9 mouse cellular contexts compared by ENCODE assay signal in the genomic region with DNA sequence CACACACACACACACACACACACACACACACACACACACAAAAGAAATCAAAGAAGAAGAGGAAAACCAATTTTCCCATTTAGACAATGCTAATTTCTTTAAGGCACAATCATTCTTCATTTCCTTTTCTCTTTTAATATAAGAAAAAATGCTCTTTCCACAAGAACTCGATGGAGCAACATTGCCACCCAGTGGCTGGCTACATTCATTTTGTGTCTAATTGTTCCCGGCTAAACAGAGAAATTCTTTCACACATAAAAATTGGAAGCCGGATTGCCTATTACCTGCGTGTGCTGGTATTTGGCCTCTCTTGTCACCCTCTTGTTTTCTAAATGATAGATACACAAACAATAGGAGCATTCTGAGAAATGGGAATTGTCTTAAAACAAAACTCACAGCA.
DNase-seq lines count a peak whose midpoint lies in the region; ATAC-seq and TF ChIP-seq lines count a peak whose summit lies in the region.
"Had no signal": no experiment of that assay in that cellular context is flagged by ENCODE, and none has a peak within 500 bp of the region (broad histone marks: within the 10 kb centered on the region; RNA-seq: fewer than 3 reads in every experiment).

No protein-coding gene starts in this region.

- intact Hi-C loops in heart, postnatal 14 days (cut with DNase I): loop anchor here (5.0 kb wide), 1 partner anchor 562 kb away; no protein-coding TSS in a partner anchor

- no peak for TF ChIP-seq EP300 in lung, postnatal 0 days (IDR thresholded peaks at IDR 0.05)

- H3K4me1 ChIP-seq in lung, postnatal 0 days (ENCODE audit: insufficient read depth, low read depth, low read length): no peaks in the 10 kb centered on the region
- H3K4me1 ChIP-seq: limb, embryonic 15.5 days had no signal

- H3K27ac ChIP-seq in lung, postnatal 0 days (ENCODE audit: low read length): no peak overlapping the region
- H3K27ac ChIP-seq: limb, embryonic 15.5 days had no signal

- no peak overlapping the region for H3K4me3 ChIP-seq in lung, postnatal 0 days (ENCODE audit: low read depth, low read length)
- H3K4me3 ChIP-seq: limb, embryonic 15.5 days had no signal

- no peaks in the 10 kb centered on the region for H3K27me3 ChIP-seq in lung, postnatal 0 days (replicated peaks; ENCODE audit: insufficient read depth, low read length)
- H3K27me3 ChIP-seq: limb, embryonic 15.5 days had no signal

- 7% methylated on average over 4 of the region's 4 CpGs for WGBS in large intestine, adult 2 months
- WGBS in lung, postnatal 0 days: 12% methylated on average over 4 of the region's 4 CpGs

- H3K4me2 ChIP-seq in lung, postnatal 0 days (replicated peaks; ENCODE audit: low read depth, low read length): no peak overlapping the region
- H3K4me2 ChIP-seq: limb, embryonic 15.5 days had no signal

- ATAC-seq in lung, postnatal 0 days: no peak

- peak; percentile 64 for TF ChIP-seq CTCF in lung, postnatal 0 days (IDR thresholded peaks at IDR 0.05)

- no peaks in the 10 kb centered on the region for H3K36me3 ChIP-seq in lung, postnatal 0 days (ENCODE audit: insufficient read depth, low read length)
- H3K36me3 ChIP-seq: limb, embryonic 15.5 days had no signal

- H3K9ac ChIP-seq in lung, postnatal 0 days (replicated peaks; ENCODE audit: low read depth): no peak overlapping the region
- H3K9ac ChIP-seq: limb, embryonic 15.5 days had no signal

- H3K9me3 ChIP-seq in lung, postnatal 0 days (ENCODE audit: low read length): no peaks in the 10 kb centered on the region
- H3K9me3 ChIP-seq: limb, embryonic 15.5 days had no signal

- DNase-seq in heart, postnatal 14 days: peak; percentile 13 to 37
- no peak for DNase-seq in heart, adult 11 months
- peak; percentile 69 for DNase-seq in adipocyte (ENCODE audit: low spot score)
- peak; percentile 48 for DNase-seq in embryo, embryonic 9.5 days (ENCODE audit: extremely low spot score)
- peak; percentile 8 for DNase-seq in large intestine, adult 2 months (ENCODE audit: low read depth, low spot score)
- peak; percentile 22 for DNase-seq in lung, postnatal 0 days (ENCODE audit: low spot score)
- peak; percentile 64 for DNase-seq in right cerebral cortex, postnatal 25 days
- DNase-seq in thymus, postnatal 10 days (ENCODE audit: low spot score in 2 of 2): no peak

Comparison
In these comparisons a context has a peak if more than half of its experiments do, and no peak if none do; other contexts are left out.
1. DNase-seq: peak in heart, postnatal 14 days (2 of 2), adipocyte (single experiment), embryo, embryonic 9.5 days (single experiment), large intestine, adult 2 months (single experiment), lung, postnatal 0 days (single experiment) and right cerebral cortex, postnatal 25 days (single experiment); none in heart, adult 11 months (single experiment) and thymus, postnatal 10 days (0 of 2).